Mouse (Mus musculus) retina, embryonic 14.5 days (tissue): ENCODE data around the gene Lbx2.

ENCODE experiments used
- DNase-seq: peaks from one replicate; pipeline ENCODE4 v3.0.0-alpha.2; 2015; ENCODE audit warnings: low spot score

The Lbx2 gene

GRCm38 (mm10) chr6:83132176-83132919 is 46.2 kb downstream of the Lbx2 start:
- DNase-seq, result no peak

- no peak for DNase-seq
Observed at GRCm38 (mm10) chr6:83134226-83134625, 48.1 kb downstream of the Lbx2 start.

GRCm38 (mm10) chr6:83134951-83135513 is 48.9 kb downstream of the Lbx2 start, which contains the start of gene Rtkn:
Gene Rtkn (plus strand): TSS chr6:83135463.
- no peak for DNase-seq

- no peak for DNase-seq
Observed at GRCm38 (mm10) chr6:83135571-83136161, 49.5 kb downstream of the Lbx2 start.

GRCm38 (mm10) chr6:83136291-83136880 is 50.2 kb downstream of the Lbx2 start:
- peak; percentile 19 for DNase-seq

- DNase-seq, result peak; percentile 80
Observed at GRCm38 (mm10) chr6:83136881-83137575, 50.9 kb downstream of the Lbx2 start.

- DNase-seq, result peak; percentile 83
Observed at GRCm38 (mm10) chr6:83137576-83137950, 51.4 kb downstream of the Lbx2 start.
